Mouse (Mus musculus) erythroblast, embryonic 14.5 days (primary cell): ENCODE measurements around the gene Mrap. TPM values are rescaled to one million over a fixed set of nuclear protein-coding genes. Genes with fewer than 3 reads are reported as not detected.
A peak's percentile ranks its signal among the peaks of the same experiment; 100 is the strongest.

ENCODE experiments used
- H3K27me3 ChIP-seq: 2 replicates; pipeline ENCODE4 v1.6.1; 2012; ENCODE audit warnings: inconsistent platforms; ENCODE audit not compliant: control insufficient read depth
- H3K36me3 ChIP-seq: 2 replicates; pipeline ENCODE4 v1.6.1; 2012; ENCODE audit warnings: mild to moderate bottlenecking, inconsistent platforms; ENCODE audit not compliant: control insufficient read depth
- H3K4me1 ChIP-seq: 2 replicates; pipeline ENCODE4 v1.6.1; 2012; ENCODE audit warnings: inconsistent platforms; ENCODE audit not compliant: control insufficient read depth
- H3K4me3 ChIP-seq: replicated peaks from 2 replicates; pipeline ENCODE3; 2012; ENCODE audit warnings: moderate library complexity, mild to moderate bottlenecking, inconsistent platforms
- H3K9me3 ChIP-seq: 2 replicates; pipeline ENCODE4 v1.6.1; 2012; ENCODE audit warnings: low read length, inconsistent platforms, mixed read lengths; ENCODE audit not compliant: control insufficient read depth
- GATA1 ChIP-seq: IDR thresholded peaks from 2 replicates; pipeline ENCODE4 v1.6.1; 2012; ENCODE audit warnings: low read length, inconsistent platforms, mixed read lengths
- TAL1 ChIP-seq: IDR thresholded peaks from 3 replicates; pipeline ENCODE4 v1.6.1; 2012; ENCODE audit warnings: low read length, inconsistent platforms, mixed read lengths
- polyA plus RNA-seq: library from polyadenylated mRNA; stranded (reverse); fragments of >175 nt; gene quantifications from 2 replicates; pipeline ENCODE4 v1.2.3, GENCODE M21; 2012

Mrap gene
- polyA plus RNA-seq, 1 experiment: 11.4 TPM

DNA sequence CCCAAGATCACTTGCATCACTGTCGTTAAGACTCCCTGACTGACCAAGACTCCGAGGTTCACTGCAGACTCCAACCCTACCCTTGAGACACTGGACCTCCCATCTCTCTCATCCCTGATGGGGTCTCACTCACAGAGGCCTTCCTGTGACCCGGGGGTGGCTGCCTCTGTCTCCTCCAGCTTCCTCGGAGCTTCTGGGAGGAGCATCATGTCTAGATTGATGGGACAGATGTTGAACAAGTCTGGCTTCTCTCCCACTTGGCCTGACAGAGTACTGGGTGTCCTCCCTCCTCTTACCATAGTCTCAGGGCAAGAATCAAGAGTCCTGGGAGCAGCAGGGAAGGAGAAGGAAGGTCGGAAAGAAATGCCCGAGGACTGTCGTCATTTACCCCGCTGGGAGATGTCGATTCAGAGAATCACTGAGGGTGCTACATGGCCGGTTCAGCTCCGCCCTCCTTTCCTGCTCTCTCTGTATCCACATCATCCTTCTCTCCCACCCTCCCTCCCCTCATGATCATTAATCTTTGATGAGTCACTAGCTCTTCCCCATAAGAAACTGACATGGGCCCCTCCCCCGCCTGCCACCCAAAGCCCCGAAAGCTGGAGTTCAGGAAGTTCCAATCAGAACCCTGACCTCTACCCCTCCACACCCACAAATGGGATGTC is 33.7 kb upstream of the Mrap start:
- Histone ChIP-seq H3K27me3 (no peaks in the 10 kb centered on the region; the same call in 1 of the 2 replicates), H3K36me3 (no peaks in the 10 kb centered on the region), H3K4me1 (no peaks in the 10 kb centered on the region), H3K9me3 (peaks cover 6% of the 10 kb centered on the region), H3K4me3 (no peak overlapping the region)
- TF ChIP-seq GATA1 (no peak), TAL1 (no peak)

DNA sequence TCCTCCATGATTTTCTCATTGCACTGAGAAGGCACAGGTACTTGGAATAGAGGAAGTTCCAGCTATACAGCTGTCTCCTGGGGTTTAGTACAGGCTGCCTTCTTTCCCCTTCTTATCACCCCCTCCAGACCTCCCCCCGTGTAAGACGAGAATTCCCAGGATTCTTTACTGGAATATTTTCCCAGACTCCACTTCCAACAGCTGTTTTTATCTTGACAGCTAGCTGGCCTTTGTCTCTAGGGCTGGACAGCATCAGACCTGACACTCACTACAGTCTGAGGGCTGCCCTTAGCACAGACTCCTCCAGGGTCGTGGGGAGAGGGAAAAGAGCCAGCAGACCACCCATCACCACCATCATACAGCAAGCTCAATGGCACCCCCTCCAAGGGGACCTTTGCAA is 31.7 kb upstream of the Mrap start:
- Histone ChIP-seq H3K27me3 (peaks cover 5% of the 10 kb centered on the region), H3K9me3 (peaks cover 6% of the 10 kb centered on the region), H3K4me1 (no peaks in the 10 kb centered on the region), H3K4me3 (no peak overlapping the region), H3K36me3 (no peaks in the 10 kb centered on the region)
- TF ChIP-seq GATA1: no peak
- no peak for TF ChIP-seq TAL1

DNA sequence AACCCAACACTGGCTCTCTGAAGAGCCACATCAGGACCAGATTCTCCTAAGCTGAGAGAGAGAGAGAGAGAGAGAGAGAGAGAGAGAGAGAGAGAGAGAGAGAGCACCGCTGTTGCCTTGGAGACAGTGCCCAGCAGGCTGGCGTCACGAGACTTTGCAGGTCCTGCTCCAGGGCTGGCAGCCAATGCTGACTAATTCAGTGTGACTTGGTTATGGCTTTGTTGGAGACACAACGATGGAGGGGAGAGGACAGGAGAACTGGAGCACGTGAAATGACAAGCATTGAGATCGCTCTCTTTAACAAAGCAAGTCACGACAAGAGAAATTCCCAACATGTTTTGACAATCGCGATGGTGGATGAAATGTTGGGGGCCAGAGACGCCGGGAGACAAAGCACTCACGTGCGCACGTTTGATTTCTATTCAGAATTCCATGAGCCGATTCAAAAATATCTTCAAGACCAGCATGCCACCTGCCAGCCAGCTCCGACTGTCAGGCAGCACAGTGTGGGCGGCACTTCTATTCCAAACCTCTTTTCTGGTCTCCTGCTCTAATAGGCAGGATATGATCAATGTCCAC is 28.2 kb upstream of the Mrap start:
- Histone ChIP-seq H3K27me3 (peaks cover 27% of the 10 kb centered on the region), H3K9me3 (no peaks in the 10 kb centered on the region; the same call in 1 of the 2 replicates), H3K4me1 (no peaks in the 10 kb centered on the region), H3K4me3 (no peak overlapping the region), H3K36me3 (no peaks in the 10 kb centered on the region)
- TF ChIP-seq TAL1: no peak

DNA sequence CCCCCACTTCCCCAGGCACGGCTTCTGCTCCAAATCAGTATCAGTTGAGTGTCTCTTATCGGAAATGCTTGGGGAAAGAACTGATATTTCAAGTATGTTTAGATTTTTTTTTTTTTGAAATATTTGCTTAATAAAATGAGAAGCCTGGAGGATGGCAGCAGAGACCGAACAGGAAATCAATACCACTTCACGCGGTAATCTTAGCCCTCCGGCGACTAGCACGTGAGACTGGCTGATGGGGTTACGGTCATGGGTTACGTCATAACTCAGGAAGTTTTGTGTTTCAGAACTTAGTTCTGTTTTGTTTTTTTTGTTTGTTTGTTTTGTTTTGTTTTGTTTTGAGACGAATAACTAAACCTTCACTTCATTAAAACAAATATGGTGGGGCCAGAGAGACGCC is 27.7 kb upstream of the Mrap start:
- Histone ChIP-seq H3K4me1 (no peaks in the 10 kb centered on the region), H3K4me3 (no peak overlapping the region), H3K9me3 (peaks cover 1% of the 10 kb centered on the region), H3K27me3 (peaks cover 27% of the 10 kb centered on the region), H3K36me3 (no peaks in the 10 kb centered on the region)
- TF ChIP-seq TAL1 (no peak), GATA1 (no peak)

DNA sequence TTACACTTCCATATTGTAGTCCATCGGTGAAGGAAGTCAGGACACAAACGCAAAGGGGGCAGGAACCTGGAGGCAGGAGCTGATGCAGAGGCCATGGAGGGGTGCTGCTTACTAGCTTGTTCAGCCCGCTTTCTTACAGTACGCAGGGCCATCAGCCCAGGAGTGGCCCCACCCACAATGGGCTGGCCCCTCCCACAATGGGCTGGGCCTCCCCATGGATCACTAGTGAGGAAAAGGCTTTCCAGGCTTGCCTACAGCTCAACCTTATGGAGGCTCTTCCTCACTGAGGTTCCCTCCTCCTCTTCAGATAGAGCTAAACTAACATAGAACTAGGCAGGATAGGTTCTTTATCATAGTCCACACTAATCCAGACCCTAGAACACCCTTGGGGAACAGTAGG is 14.0 kb upstream of the Mrap start:
- no peaks in the 10 kb centered on the region for H3K9me3 ChIP-seq
- TF ChIP-seq GATA1: no peak
- TF ChIP-seq TAL1: no peak
- no peaks in the 10 kb centered on the region for H3K27me3 ChIP-seq
- H3K36me3 ChIP-seq: peaks cover 65% of the 10 kb centered on the region
- peaks cover 46% of the 10 kb centered on the region for H3K4me1 ChIP-seq
- no peak overlapping the region for H3K4me3 ChIP-seq

DNA sequence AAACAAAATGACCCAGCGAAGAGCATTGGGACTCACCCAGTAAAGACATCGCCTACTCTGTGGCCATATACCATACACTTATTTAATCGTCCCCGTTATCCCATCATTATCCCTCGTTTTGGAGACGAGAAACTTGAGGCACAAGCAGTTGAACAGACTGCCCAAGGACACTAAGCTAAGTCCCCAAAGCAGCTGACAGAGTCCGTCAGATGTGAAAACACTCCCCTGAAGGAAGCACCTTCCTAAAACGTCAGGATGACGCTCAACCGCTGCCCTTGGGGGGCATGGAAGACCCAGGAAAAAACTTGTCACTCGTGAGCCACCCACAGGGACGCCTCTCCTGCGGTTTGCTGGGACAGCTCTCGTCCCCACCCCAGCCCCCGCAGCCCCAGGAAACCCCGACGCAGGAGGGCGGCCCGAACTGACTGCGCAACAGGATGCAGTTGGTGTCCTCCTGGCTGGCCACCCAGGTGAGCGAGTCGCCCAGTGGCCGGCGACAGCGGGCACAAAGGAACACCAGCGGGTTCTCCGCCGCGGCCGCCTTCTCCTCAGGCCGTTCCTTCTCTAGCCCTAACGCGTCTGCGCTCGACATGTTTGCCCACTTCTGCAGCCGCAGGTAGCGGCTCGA is 11.3 kb upstream of the Mrap start:
- Histone ChIP-seq H3K9me3 (peaks cover 8% of the 10 kb centered on the region), H3K27me3 (no peaks in the 10 kb centered on the region; the same call in none of the 2 replicates), H3K4me3 (peak overlapping the region; percentile 93), H3K4me1 (peaks cover 48% of the 10 kb centered on the region), H3K36me3 (peaks cover 40% of the 10 kb centered on the region)
- TF ChIP-seq GATA1 (no peak), TAL1 (no peak)

DNA sequence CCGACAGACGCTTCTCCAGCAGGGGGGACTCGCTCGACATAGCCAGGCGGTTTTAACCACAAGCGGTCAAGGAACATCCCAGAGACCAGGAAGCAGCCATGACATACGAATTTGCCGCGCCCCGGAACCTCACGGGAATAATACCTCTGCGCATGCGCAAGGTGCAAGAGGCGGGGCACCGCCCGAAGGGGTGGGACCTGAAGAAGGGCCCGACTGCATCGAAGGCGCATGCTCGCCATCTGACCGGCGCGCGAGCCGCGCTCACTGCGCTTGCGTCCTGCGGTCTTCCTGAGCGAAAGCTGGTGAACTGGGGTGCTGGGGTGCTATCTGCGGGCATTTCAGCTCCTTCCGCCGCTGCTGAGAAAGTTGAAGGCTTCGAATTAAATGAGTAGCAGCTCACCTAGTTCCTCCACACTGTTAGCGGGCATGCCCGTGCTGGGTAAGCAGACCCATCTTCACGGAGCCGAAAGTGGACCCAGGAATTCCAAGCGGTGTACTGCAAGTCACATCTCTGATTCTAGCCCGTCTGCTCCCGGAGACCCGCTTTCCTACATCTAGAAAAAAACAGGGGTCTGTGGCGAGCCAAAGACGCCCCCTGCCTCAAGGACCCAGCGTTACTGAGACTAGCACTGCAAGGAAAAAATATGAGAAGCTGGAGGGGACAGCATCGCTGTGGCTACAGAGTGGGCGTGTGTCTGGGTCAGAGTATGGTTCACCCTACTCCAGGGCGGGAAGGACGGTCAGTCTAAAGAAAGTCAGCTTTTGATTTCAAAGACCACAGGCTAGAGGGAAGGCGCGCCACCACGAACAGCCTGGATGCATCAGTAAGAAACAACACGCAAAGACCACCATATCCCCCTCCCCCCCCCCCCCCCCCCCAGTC is 10.5 kb upstream of the Mrap start, which contains the start of gene Mis18a:
Gene Mis18a (minus strand): TSS at position 172 of the 883 bp plus-strand sequence.
- H3K4me1 ChIP-seq: peaks cover 48% of the 10 kb centered on the region
- no peaks in the 10 kb centered on the region; the same call in none of the 2 replicates for H3K27me3 ChIP-seq
- TF ChIP-seq GATA1 (no peak), TAL1 (no peak)
- peaks cover 8% of the 10 kb centered on the region for H3K9me3 ChIP-seq
- peak within 1 kb of the TSS; percentile 93 for H3K4me3 ChIP-seq
- H3K36me3 ChIP-seq: peaks cover 32% of the 10 kb centered on the region

DNA sequence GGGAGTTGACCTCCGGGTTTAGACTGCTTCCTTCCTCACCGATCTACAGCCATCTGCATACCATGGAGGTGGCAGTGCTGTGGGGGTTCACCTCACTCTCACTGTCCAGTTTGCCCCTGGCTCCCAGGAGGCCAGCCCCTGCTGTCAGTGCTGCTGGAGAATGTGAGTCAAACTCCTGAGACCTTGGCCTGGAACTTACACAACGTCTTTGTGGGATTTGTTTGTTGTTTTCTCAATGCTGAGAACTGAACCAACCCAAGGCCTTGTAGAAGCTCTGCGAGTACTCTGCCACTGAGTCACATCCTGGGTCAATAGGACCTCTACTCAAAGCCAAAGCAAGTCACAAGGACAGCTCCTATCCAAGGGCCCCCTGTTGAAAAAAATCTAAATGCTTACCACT is 2.4 kb upstream of the Mrap start:
- H3K27me3 ChIP-seq: no peaks in the 10 kb centered on the region; the same call in 1 of the 2 replicates
- no peak overlapping the region for H3K4me3 ChIP-seq
- no peak for TF ChIP-seq TAL1
- no peak for TF ChIP-seq GATA1
- H3K9me3 ChIP-seq: peaks cover 8% of the 10 kb centered on the region
- H3K36me3 ChIP-seq: peaks cover 5% of the 10 kb centered on the region
- peaks cover 50% of the 10 kb centered on the region for H3K4me1 ChIP-seq

DNA sequence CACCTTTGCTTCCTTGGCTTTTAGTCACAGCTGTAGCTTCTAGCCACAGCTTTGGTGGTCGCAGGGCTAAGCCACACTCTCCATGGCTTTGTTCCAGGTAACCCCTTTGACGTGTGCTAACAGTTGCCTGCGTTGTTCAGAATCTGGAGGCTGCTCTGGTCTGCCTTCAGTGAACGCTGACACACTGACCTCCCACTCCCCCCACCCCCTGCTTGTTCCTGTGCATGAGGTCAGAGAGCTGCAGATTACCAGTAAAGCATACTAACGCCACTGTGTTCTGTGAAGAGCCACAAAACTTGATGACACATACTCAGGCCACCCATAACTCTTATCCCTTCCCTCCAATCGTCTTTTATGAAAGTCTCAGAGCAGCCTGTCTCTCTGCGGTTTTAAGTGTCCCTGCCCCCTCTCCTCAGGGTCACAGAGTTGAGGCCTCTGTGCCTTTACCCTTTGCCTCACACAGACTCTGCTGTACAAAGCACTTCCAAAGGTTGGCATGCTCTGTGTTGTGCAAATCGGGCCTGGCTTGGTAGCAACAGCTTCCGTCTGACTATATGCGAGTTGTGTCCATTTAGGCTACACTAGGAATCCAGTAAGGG is 1.2 kb upstream of the Mrap start:
- TF ChIP-seq GATA1: no peak
- no peak for TF ChIP-seq TAL1
- no peak overlapping the region for H3K4me3 ChIP-seq
- H3K9me3 ChIP-seq: no peaks in the 10 kb centered on the region; the same call in 1 of the 2 replicates
- H3K4me1 ChIP-seq: peaks cover 60% of the 10 kb centered on the region
- H3K27me3 ChIP-seq: no peaks in the 10 kb centered on the region
- peaks cover 13% of the 10 kb centered on the region for H3K36me3 ChIP-seq
